Mouse (Mus musculus) spleen, postnatal 14 days (tissue): ENCODE measurements around the gene Chid1.

Experiments
- DNase-seq, 2 experiments: peaks; one replicate each; pipeline ENCODE4 v3.0.0; 2021 to 2022; ENCODE audit warnings: low spot score in 2 of 2

The Chid1 gene

DNA sequence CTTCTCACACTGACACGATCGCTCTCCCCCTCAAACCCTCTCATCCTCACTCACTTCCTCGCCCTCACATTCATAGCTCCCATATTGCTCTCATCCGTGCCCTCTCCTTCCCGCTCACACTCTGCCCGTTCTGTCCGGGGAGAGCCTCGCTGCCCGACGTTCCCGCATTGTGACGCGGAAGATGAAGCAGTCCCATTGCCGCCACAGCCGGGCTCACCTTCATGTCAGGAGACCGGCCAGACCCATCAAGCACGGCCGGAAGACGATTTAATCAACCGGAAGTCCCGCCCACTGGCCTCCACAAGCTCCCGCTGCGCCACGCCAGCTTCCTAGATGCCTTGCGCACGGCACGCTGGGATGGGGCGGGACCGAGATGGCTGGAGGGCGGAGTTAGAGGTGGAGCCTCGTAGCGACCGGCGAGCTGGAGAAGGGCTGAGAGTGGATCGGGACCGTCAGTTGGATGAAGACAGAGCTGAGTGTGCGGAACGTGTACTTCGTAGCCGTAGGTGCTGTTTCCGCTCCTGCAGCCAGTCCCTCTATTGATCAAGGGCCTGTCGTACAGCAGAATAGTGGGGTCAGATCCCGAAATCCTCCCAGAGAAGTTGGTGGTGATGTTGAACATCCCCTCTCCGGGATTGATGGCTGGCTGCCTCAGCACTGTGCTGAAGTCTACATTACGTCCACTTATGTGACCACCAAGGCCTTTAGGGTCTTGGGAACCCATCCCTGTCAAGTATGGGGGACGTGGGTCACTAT lies at the start of gene Chid1:
Gene Chid1, minus strand, starts transcription at position 302 of the 756 bp plus-strand sequence.
- DNase-seq = peak; percentile 99

GRCm38 (mm10) chr7:141588890-141589289 lies 49.2 kb upstream of the Chid1 start:
- no peak for DNase-seq

GRCm38 (mm10) chr7:141585881-141586280 lies 46.2 kb upstream of the Chid1 start:
- no peak for DNase-seq

DNA sequence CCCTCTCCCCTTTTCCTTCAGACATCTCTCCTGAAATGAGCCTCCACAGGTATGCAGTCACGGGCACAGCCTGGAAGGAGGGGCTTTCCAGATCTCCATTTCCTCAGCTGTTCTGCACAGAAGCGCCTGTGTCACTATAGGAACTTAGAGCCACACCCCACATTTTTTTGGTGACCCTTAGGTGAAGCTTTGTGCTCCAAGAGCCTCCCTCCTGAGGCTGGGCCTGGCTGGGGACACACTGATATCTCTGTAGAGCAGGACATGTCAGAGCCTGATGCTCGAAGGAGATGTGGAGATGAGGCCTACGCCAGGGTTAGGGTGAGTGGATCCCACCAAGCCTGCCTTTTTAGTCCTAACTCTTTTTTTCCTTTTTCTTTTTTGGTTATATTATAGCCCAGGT lies 45.6 kb upstream of the Chid1 start:
- peak; percentile 29 to 40 for DNase-seq

- no peak for DNase-seq
Measured at GRCm38 (mm10) chr7:141584048-141584841, 44.6 kb upstream of the Chid1 start.

GRCm38 (mm10) chr7:141581323-141581722 lies 41.7 kb upstream of the Chid1 start:
- DNase-seq = no peak

- DNase-seq = no peak
Measured at GRCm38 (mm10) chr7:141578943-141579342, 39.3 kb upstream of the Chid1 start.

- no peak for DNase-seq
Measured at GRCm38 (mm10) chr7:141578511-141578910, 38.9 kb upstream of the Chid1 start.

GRCm38 (mm10) chr7:141577801-141578200 lies 38.1 kb upstream of the Chid1 start:
- DNase-seq = no peak

DNA sequence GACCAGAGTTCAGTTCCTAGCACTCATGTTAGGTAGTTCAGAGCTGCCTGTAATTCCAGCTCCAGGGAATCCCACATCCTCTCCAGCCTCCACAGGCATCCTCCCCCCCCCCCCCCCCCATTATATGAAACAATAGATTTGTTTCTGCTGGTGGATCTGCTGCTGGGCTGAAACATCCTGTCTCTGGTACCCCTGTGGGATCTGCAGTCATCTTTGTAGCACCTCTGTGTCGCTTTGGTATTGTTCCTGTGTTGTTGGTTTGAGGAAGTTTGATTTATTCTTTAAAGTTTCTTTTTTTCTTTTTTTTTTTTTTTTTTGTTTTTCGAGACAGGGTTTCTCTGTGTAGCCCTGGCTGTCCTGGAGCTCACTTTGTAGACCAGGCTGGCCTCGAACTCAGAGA lies 35.8 kb upstream of the Chid1 start:
- no peak for DNase-seq

GRCm38 (mm10) chr7:141574041-141574440 lies 34.4 kb upstream of the Chid1 start:
- no peak for DNase-seq

DNA sequence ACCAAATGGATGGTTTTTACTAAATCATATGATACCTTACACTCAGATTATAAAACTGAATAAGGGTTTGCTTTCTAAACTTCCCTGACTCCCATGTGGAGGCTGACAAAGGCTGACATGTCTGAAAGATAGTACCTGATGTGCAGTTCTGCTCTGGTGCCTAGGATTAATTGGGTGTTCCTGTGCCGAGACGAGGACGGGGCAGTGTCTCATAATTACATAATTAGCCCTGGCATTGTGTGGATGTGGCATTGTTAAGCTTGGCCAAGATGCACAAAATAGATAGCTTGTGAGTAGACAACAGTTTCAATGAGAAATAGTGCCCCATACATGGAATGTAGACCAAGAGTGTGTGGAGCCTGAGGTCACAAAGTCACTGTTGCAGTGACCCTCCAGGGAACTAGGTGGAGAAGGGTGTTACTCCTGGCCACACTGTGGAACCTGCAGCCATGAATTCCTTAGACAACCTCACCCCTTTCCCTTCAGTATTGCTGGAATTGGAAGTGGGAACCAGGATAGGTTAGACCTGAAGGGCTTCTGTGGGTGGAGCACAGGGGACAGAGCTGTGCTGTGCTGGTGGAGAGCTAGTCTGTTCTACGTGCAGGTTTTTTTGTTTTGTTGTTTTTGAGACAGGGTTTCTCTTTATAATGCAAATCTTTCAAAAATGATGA lies 31.1 kb upstream of the Chid1 start:
- DNase-seq = no peak

- DNase-seq = no peak
Measured at GRCm38 (mm10) chr7:141569916-141570315, 30.3 kb upstream of the Chid1 start.

GRCm38 (mm10) chr7:141569283-141569803 lies 29.7 kb upstream of the Chid1 start:
- DNase-seq = no peak

GRCm38 (mm10) chr7:141566587-141566986 lies 26.9 kb upstream of the Chid1 start:
- DNase-seq = no peak

DNA sequence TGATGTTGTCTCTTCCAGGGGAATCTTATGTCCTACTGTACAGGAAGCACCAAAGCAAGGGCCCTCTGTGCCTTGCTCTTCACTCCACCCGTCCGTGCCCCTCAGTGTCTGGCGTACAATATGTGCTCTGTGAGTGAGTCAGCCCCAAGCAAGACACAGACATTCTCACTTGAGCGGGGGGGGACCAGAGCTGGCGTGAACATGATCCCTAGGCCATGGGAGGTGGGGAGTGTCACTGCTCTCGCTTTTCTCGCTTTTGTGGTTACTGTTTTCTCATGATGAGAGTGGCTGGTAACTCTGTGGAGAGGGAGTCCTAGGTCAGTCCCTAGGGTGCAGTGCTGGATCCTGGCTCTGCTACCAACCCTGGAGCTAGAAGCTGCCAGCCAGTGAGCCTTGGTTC lies 24.9 kb upstream of the Chid1 start:
- DNase-seq = no peak

DNA sequence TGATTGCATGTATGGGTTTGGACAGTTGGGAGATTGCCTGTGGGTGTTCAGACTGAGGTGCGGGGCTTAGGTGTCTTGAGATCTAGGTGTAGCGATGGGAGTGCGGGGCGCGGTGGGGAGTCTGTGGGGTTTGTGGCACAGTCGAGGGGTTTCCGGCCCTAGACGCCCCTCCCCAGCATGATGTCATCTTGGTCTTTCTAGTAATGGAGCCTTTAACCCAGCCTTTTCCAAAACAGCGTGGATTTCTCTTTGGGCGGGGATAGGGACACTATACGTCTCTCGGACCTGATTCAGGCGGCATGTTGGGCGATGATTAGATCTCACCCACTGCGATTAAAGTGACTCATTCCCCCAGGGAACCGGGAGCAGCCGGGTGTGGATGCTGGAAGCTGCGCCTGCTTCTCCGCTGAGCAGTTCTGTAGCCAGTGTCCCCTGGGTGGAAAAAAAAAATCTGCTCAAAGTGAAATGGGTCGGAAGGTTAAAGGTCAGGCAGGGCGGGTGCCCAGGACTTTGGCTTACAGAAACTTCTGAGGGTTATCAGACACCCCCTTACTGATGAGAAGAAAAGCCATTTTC lies 23.3 kb upstream of the Chid1 start:
- DNase-seq = peak in 1 of 2 experiments; percentile 12

DNA sequence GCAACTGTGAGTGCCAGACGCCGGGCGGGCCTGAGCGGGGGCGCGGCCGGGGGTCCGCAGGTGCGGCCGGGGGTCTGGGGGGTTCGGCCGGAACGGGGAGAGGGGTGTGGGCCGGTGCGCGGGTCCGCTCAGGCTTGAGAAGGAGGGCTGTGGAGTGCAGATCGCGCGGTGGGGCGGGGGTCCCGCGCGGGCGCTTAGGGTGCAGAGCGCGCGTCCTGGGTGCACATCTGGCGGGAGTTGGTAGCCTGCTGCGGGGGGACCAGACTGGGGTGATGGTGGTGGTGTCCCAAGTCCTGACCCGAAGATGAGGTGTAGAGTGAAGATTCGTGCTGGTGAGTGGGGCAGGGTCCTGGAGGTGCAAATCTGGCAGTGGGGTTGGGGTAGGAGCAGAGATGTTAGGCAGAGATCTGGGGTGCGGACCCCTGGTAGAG lies 22.8 kb upstream of the Chid1 start:
- no peak for DNase-seq

- DNase-seq = peak; percentile 81 to 90
Measured at GRCm38 (mm10) chr7:141561682-141562391, 22.2 kb upstream of the Chid1 start, which contains the start of gene Ap2a2. TSS of gene Ap2a2 (plus strand) at chr7:141562173.

DNA sequence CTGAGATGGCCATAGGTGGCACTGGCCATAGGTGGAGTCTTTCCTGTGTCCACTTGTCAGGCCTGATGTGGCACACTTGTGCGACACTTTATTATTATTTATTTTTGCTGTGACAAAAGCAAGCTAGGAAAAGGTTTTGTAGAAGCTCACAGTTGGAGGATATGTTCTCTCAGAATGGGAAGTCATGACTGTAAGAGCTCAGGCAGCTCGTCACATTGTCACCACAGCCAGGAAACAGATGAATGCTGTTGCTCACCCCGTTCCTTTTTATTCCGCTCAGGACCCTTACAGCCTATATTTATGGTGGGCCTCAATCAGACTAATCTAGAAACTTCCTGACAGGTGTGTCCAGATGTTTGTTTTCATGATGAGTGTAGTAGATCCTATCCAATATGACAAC lies 20.8 kb upstream of the Chid1 start:
- no peak for DNase-seq

- DNase-seq = no peak
Measured at GRCm38 (mm10) chr7:141559726-141560325, 20.2 kb upstream of the Chid1 start.
